Mouse (Mus musculus) heart, adult 2 months (tissue): ENCODE results near the gene Tfap2c.

Source experiments
- CTCF ChIP-seq: fragments of 200-600 bp; IDR thresholded peaks from 2 replicates; pipeline ENCODE4 v1.8.1; 2022; ENCODE audit warnings: antibody characterized with exemption, mild to moderate bottlenecking, moderate library complexity
- EP300 ChIP-seq: fragments of 200-500 bp; IDR thresholded peaks from 2 replicates; pipeline ENCODE4 v1.6.1; 2011; ENCODE audit warnings: low read depth, low read length, control low read depth; ENCODE audit not compliant: insufficient read depth

GRCm38 (mm10) chr2:172510899-172511298, 38.5 kb upstream of the Tfap2c start:
- TF ChIP-seq CTCF (no peak), EP300 (no peak)
